In genomic region chr3:21988010-21988531, GRCm38 (mm10) we compare ENCODE assay signal across 9 mouse cellular contexts.
DNase-seq lines count a peak whose midpoint lies in the region; ATAC-seq and TF ChIP-seq lines count a peak whose summit lies in the region.
"Had no signal": no experiment of that assay in that cellular context is flagged by ENCODE, and none has a peak within 500 bp of the region (broad histone marks: within the 10 kb centered on the region; RNA-seq: fewer than 3 reads in every experiment).

No protein-coding gene starts in this region.

- no peaks in the 10 kb centered on the region for H3K27me3 ChIP-seq in liver, embryonic 14.5 days (ENCODE audit: control insufficient read depth, insufficient read depth, low read length)
- no peaks in the 10 kb centered on the region for H3K27me3 ChIP-seq in stomach, embryonic 15.5 days (replicated peaks)
- H3K27me3 ChIP-seq in midbrain, embryonic 13.5 days: no peaks in the 10 kb centered on the region
- H3K27me3 ChIP-seq: heart, embryonic 15.5 days had no signal

- peaks cover 13 to 40% of the 10 kb centered on the region in 2 experiments for H3K4me1 ChIP-seq in liver, embryonic 14.5 days (replicated peaks; ENCODE audit: control insufficient read depth in 2 of 2, insufficient read depth in 2 of 2, low read length in 1 of 2)
- H3K4me1 ChIP-seq in stomach, embryonic 15.5 days: no peaks in the 10 kb centered on the region
- no peaks in the 10 kb centered on the region for H3K4me1 ChIP-seq in midbrain, embryonic 13.5 days (replicated peaks)

- peak overlapping the region; percentile 36 for H3K27ac ChIP-seq in liver, embryonic 14.5 days
- no peak overlapping the region for H3K27ac ChIP-seq in stomach, embryonic 15.5 days
- no peak overlapping the region for H3K27ac ChIP-seq in midbrain, embryonic 13.5 days
- H3K27ac ChIP-seq: heart, embryonic 15.5 days had no signal

- TF ChIP-seq CTCF in liver, embryonic 14.5 days (IDR thresholded peaks at IDR 0.05; ENCODE audit: low read depth): no peak

- no peaks in the 10 kb centered on the region for H3K9me3 ChIP-seq in liver, embryonic 14.5 days (ENCODE audit: control insufficient read depth, low read length)
- no peaks in the 10 kb centered on the region for H3K9me3 ChIP-seq in stomach, embryonic 15.5 days
- no peaks in the 10 kb centered on the region for H3K9me3 ChIP-seq in midbrain, embryonic 13.5 days
- H3K9me3 ChIP-seq: heart, embryonic 15.5 days had no signal

- H3K36me3 ChIP-seq in liver, embryonic 14.5 days (replicated peaks; ENCODE audit: control insufficient read depth, insufficient read depth, low read depth): no peaks in the 10 kb centered on the region
- H3K36me3 ChIP-seq in stomach, embryonic 15.5 days: no peaks in the 10 kb centered on the region
- H3K36me3 ChIP-seq in midbrain, embryonic 13.5 days: no peaks in the 10 kb centered on the region
- H3K36me3 ChIP-seq: heart, embryonic 15.5 days had no signal

- peak; percentile 78 for ATAC-seq in liver, embryonic 14.5 days (ENCODE audit: insufficient read depth)
- peak; percentile 60; the same call in 1 of the 2 replicates for ATAC-seq in stomach, embryonic 15.5 days (ENCODE audit: insufficient read depth, low FRiP score, low read depth)
- no peak for ATAC-seq in midbrain, embryonic 13.5 days

- H3K4me2 ChIP-seq in liver, embryonic 14.5 days (ENCODE audit: low read depth): peak overlapping the region; percentile 43
- H3K4me2 ChIP-seq in stomach, embryonic 15.5 days: no peak overlapping the region
- H3K4me2 ChIP-seq in midbrain, embryonic 13.5 days (replicated peaks): no peak overlapping the region
- H3K4me2 ChIP-seq: heart, embryonic 15.5 days had no signal

- TF ChIP-seq EP300 in liver, embryonic 14.5 days (IDR thresholded peaks at IDR 0.05; ENCODE audit: low read depth): peak; percentile 61; the same call in 1 of the 2 replicates

- 2% methylated on average over 8 of the region's 8 CpGs for WGBS in liver, embryonic 14.5 days (ENCODE audit: insufficient replicate concordance)
- WGBS in stomach, embryonic 15.5 days: 69% methylated on average over 8 of the region's 8 CpGs
- WGBS in midbrain, embryonic 13.5 days: 93% methylated on average over 8 of the region's 8 CpGs

- DNase-seq in kidney, adult 9 months: peak; percentile 64
- DNase-seq in kidney, postnatal 10 days: no peak
- peak; percentile 65 for DNase-seq in c-Kit-positive CD71-negative TER-119-negative erythroid progenitor cells, embryonic 14.5 days (ENCODE audit: low read depth)
- peak in 2 of 3 experiments; percentile 30 to 33 for DNase-seq in liver, embryonic 14.5 days (ENCODE audit: low read depth in 3 of 3, low spot score in 3 of 3)
- DNase-seq in adrenal gland, adult 2 months: no peak
- no peak for DNase-seq in ovary, adult 18-20 months (ENCODE audit: low spot score)

- H3K9ac ChIP-seq in liver, embryonic 14.5 days (replicated peaks): peak overlapping the region; percentile 20; the same call in 1 of the 2 replicates
- H3K9ac ChIP-seq in stomach, embryonic 15.5 days: no peak overlapping the region
- H3K9ac ChIP-seq in midbrain, embryonic 13.5 days (replicated peaks): no peak overlapping the region
- H3K9ac ChIP-seq: heart, embryonic 15.5 days had no signal

- no peak overlapping the region; a peak in 1 of 4 replicates for H3K4me3 ChIP-seq in liver, embryonic 14.5 days (ENCODE audit: insufficient read depth in 1 of 2, low read depth in 2 of 2, low read length in 2 of 2)
- no peak overlapping the region for H3K4me3 ChIP-seq in stomach, embryonic 15.5 days (replicated peaks)
- no peak overlapping the region for H3K4me3 ChIP-seq in midbrain, embryonic 13.5 days (replicated peaks)
- H3K4me3 ChIP-seq: heart, embryonic 15.5 days had no signal

Comparison
In these comparisons a context has a peak if more than half of its experiments do, and no peak if none do; other contexts are left out.
1. DNase-seq: peak in kidney, adult 9 months (single experiment), c-Kit-positive CD71-negative TER-119-negative erythroid progenitor cells, embryonic 14.5 days (single experiment) and liver, embryonic 14.5 days (2 of 3); none in kidney, postnatal 10 days (single experiment), adrenal gland, adult 2 months (single experiment) and ovary, adult 18-20 months (single experiment).